Mouse (Mus musculus) embryonic facial prominence, embryonic 15.5 days (tissue): Measurements from ENCODE around the gene Hook2. TPM values are rescaled to one million over a fixed set of nuclear protein-coding genes. Genes with fewer than 3 reads are reported as not detected.
A peak's percentile ranks its signal among the peaks of the same experiment; 100 is the strongest.

Source experiments
- ATAC-seq: fragments of 200-750 bp; cut with Nextera tagmentation; 2 replicates; pipeline ENCODE4 v1.8.0; 2017; ENCODE audit warnings: low read depth, moderate TSS enrichment; ENCODE audit not compliant: insufficient number of reproducible peaks, low FRiP score, low TSS enrichment
- H3K27ac ChIP-seq: fragments of 300-500 bp; sonication (generic); replicated peaks from 2 replicates; pipeline ENCODE4 v1.5.1; 2015; ENCODE audit warnings: mild to moderate bottlenecking, inconsistent platforms
- H3K27me3 ChIP-seq: fragments of 300-500 bp; sonication (generic); 2 replicates; pipeline ENCODE4 v1.6.1; 2015; ENCODE audit warnings: inconsistent platforms
- H3K36me3 ChIP-seq: fragments of 300-500 bp; sonication (generic); 2 replicates; pipeline ENCODE4 v1.6.1; 2015; ENCODE audit warnings: mild to moderate bottlenecking, inconsistent platforms
- H3K4me1 ChIP-seq: fragments of 300-500 bp; sonication (generic); 2 replicates; pipeline ENCODE4 v1.6.1; 2015; ENCODE audit warnings: inconsistent platforms
- H3K4me2 ChIP-seq: fragments of 300-500 bp; sonication (generic); replicated peaks from 2 replicates; pipeline ENCODE4 v1.6.1; 2015; ENCODE audit warnings: mild to moderate bottlenecking, inconsistent platforms
- H3K4me3 ChIP-seq: fragments of 300-500 bp; sonication (generic); replicated peaks from 2 replicates; pipeline ENCODE4 v1.5.1; 2015; ENCODE audit warnings: mild to moderate bottlenecking, inconsistent platforms
- H3K9ac ChIP-seq: fragments of 300-500 bp; sonication (generic); 2 replicates; pipeline ENCODE4 v1.6.1; 2015; ENCODE audit warnings: inconsistent platforms
- H3K9me3 ChIP-seq: fragments of 300-500 bp; sonication (generic); replicated peaks from 2 replicates; pipeline ENCODE4 v1.6.1; 2016; ENCODE audit warnings: inconsistent platforms
- WGBS: fragments of 180-500 bp; shearing (Covaris S2); methylation state at CpG from one replicate; pipeline ENCODE4 v1.1.7; 2015; 5-methylcytosine and 5-hydroxymethylcytosine counted together
- polyA plus RNA-seq: library from polyadenylated mRNA; unstranded; fragments of >200 nt; fragmentation: Nextera tagmentation; extraction: Ambion mirVana; gene quantifications from 2 replicates; pipeline ENCODE4 v1.2.1, GENCODE M21; 2015

Hook2 gene
- polyA plus RNA-seq, 1 experiment from 2014 or later = 30.6 TPM

DNA sequence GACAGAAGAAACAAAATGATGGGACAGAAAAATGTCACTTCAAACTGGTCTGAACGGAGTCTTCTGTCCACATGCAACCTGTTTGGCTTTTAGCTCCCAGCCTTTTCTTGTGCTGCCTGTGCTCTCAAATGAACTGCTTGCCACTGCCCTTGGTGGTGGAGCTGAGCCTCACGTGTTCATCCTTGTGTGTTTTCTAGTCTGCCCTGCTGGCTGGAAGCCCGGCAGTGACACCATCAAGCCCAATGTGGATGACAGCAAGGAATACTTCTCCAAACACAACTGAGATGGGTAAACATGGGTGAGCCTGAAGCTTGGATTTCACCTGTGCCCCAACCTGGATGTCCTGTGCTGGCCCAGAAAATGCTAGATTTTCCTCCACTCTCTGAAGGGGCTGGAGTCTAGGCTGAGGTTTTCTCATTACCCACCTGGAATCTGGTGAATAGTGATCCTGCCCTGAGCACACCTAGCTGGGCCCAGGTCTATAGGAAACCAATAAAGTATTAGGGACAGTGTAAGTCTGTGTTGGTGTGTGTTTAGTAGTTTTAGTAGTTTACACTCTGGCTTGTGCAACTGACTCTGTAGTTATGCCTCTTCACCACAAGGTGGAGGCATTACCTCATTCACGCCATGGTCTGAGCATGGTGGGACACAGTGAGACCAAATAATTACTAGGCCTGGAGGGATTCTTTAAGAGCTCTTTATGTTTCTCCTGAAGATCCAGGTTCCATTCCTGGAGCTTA, 16.4 kb upstream of the Hook2 start:
- Histone ChIP-seq H3K27ac (no peak overlapping the region), H3K9me3 (no peaks in the 10 kb centered on the region), H3K4me1 (peaks cover 59% of the 10 kb centered on the region), H3K27me3 (peaks cover 9% of the 10 kb centered on the region), H3K36me3 (peaks cover 39% of the 10 kb centered on the region), H3K4me3 (no peak overlapping the region), H3K9ac (no peak overlapping the region), H3K4me2 (no peak overlapping the region)
- WGBS = 58% methylated on average over 4 of the region's 4 CpGs
- no peak for ATAC-seq

DNA sequence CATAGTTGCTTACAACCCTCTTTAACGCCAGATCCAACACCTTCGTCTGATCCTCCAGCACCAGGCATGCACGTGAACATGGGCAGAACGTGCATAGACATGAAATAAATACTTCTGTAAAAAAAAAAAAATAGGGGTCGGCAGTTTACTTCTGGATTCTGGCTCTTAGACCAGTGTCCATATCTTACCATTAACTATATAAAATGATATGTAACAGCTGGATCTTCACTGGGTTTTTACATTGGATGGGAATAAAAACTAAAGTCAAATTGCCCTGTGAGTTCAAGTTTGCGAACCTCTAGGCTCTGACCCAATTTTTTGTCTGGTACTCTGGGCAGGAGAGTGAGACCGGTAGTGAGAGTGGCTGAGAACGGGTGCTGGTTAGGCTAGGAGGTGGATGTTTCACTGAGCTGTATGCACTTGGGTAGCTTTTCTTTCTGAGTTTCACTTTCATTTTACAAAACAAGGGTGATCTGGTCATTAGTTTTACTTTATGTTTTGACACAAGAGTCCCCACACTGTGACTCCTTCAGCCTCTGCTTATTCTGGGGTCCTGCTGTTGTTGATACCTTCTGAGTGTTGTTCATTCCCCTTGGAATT, 15.8 kb upstream of the Hook2 start:
- no peak overlapping the region for H3K9ac ChIP-seq
- ATAC-seq = no peak
- H3K9me3 ChIP-seq = no peaks in the 10 kb centered on the region
- peak overlapping the region; percentile 48; the same call in 1 of the 2 replicates for H3K27ac ChIP-seq
- H3K27me3 ChIP-seq = peaks cover 9% of the 10 kb centered on the region
- H3K4me1 ChIP-seq = peaks cover 66% of the 10 kb centered on the region
- 64% methylated on average over 8 of the region's 8 CpGs for WGBS
- no peak overlapping the region for H3K4me2 ChIP-seq
- H3K4me3 ChIP-seq = no peak overlapping the region
- H3K36me3 ChIP-seq = peaks cover 39% of the 10 kb centered on the region

DNA sequence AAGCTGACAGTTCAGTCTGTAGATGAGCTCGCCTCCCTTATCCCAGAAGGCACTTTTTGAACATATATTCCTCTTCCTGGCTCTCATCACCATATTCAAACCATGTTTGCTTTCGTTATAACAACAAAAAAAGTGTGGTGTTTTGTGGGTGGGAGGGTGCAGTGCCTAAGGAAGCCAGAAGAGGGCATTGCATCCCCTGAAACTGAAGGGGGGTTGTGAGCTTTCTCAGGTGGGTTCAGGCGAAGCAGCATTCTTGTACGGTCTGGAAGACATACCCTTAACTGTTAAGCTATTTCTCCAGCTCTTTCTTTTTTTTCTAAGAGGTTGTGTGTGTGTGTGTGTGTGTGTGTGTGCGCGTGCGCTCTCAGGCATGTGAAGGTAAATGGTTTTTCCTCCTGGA, 15.0 kb upstream of the Hook2 start:
- Histone ChIP-seq H3K4me1 (peaks cover 72% of the 10 kb centered on the region), H3K36me3 (peaks cover 39% of the 10 kb centered on the region), H3K4me2 (peak overlapping the region; percentile 99), H3K27me3 (peaks cover 9% of the 10 kb centered on the region), H3K4me3 (peak overlapping the region; percentile 67; the same call in 1 of the 2 replicates), H3K9me3 (no peaks in the 10 kb centered on the region), H3K9ac (no peak overlapping the region), H3K27ac (peak overlapping the region; percentile 87)
- no peak for ATAC-seq
- WGBS = 27% methylated on average over 7 of the region's 7 CpGs

DNA sequence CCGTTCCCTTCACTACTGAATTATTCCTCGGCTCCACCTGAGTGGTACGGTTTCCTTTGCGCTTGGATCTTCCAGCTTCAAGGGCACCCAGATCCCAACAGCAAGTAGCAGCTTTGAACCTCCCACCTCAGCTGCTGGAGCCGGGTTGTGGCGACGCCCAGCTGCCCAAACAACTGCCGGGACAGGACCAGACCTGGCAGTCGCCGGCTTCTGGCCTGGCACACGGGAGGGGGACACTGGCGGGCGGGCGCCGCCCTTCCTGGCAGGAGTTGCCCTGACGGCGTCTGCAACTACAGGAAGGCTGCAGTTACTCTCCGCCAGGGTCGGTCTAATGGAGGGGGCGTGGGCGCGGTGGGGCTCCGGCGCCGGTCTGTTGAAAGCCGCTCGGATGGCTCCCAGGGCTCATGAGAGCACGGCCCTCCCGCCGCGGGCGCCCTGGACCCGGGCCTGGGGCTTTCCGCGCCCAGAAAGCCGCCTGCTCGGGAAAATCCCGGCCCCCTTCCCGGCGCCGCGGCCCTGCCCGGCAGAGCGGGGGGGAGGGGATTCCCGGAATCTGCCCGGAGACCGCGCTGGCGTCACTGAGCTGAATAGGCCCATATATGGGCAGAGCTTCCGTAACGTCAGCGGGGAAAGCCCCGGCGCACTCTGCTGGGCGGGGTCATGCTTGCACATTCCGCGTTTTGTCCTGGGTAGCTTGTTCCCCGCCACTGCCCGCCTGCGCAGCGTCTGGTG, 14.2 kb upstream of the Hook2 start:
- Histone ChIP-seq H3K9me3 (no peaks in the 10 kb centered on the region), H3K4me3 (peak overlapping the region; percentile 67), H3K4me2 (peak overlapping the region; percentile 99), H3K27me3 (peaks cover 9% of the 10 kb centered on the region), H3K27ac (peak overlapping the region; percentile 87), H3K4me1 (peaks cover 72% of the 10 kb centered on the region), H3K9ac (peak overlapping the region; percentile 42), H3K36me3 (peaks cover 34% of the 10 kb centered on the region)
- peak; percentile 81 for ATAC-seq
- under 1% methylated on average over 59 of the region's 61 CpGs for WGBS

DNA sequence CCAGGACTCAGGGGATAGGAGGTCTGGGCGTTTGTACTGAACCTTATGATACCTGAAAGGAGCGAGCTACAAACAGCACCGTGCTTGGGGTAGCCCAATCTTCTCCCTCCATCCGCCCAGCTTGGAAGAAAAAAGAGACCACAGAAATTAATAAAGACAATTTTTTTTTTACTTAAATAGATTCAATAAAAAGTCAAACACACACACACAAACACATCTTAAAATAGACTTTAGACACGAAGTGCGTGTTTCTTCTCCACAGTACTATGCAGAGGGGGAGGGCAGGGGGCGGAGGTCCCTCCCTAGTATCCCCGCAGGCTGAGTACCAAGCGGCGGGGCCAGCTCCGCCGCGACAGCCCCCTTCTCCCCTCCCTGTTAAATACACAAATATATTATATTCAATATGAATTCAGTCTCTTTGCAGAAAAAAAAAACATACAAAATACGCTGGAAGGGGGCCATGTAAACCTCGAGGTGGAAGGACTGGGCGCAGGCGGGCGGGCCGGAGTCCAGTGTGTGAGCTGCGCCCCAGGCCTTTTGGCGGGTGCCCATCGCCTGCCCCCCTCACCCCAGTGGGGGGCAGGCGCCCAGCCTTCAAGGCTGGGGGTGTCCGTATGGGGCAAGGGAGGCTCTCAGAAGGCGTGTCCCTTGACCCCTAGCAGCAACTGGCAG, 13.5 kb upstream of the Hook2 start:
- Histone ChIP-seq H3K4me2 (peak overlapping the region; percentile 99), H3K27me3 (peaks cover 9% of the 10 kb centered on the region), H3K9me3 (no peaks in the 10 kb centered on the region), H3K4me1 (peaks cover 77% of the 10 kb centered on the region), H3K36me3 (peaks cover 27% of the 10 kb centered on the region), H3K9ac (peak overlapping the region; percentile 42), H3K27ac (peak overlapping the region; percentile 87), H3K4me3 (peak overlapping the region; percentile 67)
- WGBS = under 1% methylated on average over 25 of the region's 25 CpGs
- no peak for ATAC-seq

DNA sequence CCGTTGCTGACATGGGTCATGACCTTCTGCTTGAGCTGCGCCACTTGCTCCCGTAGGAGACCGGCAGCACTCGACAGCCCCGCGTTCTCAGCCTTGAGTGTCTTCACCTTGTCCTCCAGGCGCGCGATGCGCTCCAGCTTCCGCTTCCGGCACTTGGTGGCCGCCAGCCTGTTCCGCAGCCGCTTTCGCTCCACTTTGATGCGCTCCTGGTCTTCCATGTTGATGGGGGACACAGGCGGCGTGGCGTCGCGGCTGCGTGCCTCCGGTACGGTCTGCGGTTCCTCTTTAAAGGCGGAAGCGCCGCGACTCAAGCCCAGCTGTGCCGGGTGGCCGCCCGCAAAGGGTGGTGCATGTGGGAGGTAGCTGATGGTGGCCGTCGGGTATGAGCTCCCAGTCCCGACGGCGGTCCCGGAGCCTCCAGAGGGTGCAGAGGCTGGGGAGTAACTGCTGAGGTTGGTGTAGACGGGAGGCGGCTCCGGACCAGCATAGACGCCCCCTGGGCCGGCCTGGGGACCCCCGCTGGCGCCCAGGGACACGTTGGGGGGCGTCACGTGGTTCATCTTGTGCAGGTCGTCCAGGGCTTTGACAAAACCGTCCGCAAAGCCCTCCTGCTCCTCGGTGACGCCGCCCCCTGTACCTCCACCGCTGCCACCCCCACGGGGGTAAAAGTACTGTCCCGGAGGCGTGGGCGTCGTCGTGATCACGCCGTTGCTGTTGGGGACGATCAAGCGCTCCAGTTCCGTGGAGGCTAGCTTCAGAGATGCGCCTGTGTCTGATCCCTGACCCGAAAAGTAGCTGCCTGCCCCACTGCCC, 12.8 kb upstream of the Hook2 start:
- Histone ChIP-seq H3K9me3 (no peaks in the 10 kb centered on the region), H3K9ac (peak overlapping the region; percentile 62), H3K4me2 (peak overlapping the region; percentile 99), H3K27me3 (peaks cover 9% of the 10 kb centered on the region), H3K27ac (peak overlapping the region; percentile 91), H3K36me3 (peaks cover 20% of the 10 kb centered on the region), H3K4me3 (peak overlapping the region; percentile 67), H3K4me1 (peaks cover 84% of the 10 kb centered on the region)
- no peak for ATAC-seq
- WGBS = under 1% methylated on average over 70 of the region's 70 CpGs

DNA sequence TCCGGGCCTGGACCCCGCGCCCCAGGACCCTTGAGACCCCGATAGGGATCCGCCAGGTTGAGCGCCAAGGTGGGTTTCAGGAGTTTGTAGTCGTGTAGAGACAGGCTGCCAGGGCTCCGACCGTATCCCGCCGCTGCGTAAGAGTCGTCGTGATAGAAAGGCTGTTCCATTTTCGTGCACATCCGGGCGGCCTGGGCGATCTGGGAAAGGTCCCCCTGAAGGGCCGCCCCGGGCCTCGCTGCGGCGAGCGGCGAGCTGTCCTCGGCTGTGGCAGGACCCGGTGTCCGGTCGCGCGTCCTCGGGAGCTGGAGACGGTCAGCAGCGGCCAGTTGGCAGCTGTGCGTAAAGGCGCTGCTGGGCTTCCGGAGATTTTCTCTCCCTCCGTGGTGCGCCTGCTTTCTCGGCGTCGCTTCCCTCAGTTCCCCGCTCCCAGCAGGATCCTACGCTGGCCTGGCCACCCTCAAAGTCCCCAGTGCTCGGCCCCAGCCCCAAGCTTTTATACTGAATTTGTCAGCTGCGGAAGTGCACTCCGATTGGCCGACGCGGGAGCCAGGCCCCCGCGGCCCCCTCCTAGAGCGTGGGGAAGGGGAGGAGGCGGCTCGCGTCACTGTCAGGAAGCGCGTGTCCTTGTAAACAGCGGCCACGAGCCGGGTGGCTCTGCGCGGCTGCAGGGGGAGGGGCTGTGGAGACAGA, 12.0 kb upstream of the Hook2 start, which contains the start of gene Junb:
Gene Junb, minus strand, starts transcription at position 471 of the 693 bp plus-strand sequence.
- H3K4me3 ChIP-seq = peak within 1 kb of the TSS; percentile 67
- H3K4me1 ChIP-seq = peaks cover 87% of the 10 kb centered on the region
- peak within 1 kb of the TSS; percentile 62 for H3K9ac ChIP-seq
- peak within 1 kb of the TSS; percentile 99 for H3K4me2 ChIP-seq
- WGBS = under 1% methylated on average over 63 of the region's 63 CpGs
- ATAC-seq = peak; percentile 66
- peaks cover 14% of the 10 kb centered on the region for H3K36me3 ChIP-seq
- no peaks in the 10 kb centered on the region for H3K9me3 ChIP-seq
- H3K27me3 ChIP-seq = peaks cover 9% of the 10 kb centered on the region
- peak within 1 kb of the TSS; percentile 91 for H3K27ac ChIP-seq

DNA sequence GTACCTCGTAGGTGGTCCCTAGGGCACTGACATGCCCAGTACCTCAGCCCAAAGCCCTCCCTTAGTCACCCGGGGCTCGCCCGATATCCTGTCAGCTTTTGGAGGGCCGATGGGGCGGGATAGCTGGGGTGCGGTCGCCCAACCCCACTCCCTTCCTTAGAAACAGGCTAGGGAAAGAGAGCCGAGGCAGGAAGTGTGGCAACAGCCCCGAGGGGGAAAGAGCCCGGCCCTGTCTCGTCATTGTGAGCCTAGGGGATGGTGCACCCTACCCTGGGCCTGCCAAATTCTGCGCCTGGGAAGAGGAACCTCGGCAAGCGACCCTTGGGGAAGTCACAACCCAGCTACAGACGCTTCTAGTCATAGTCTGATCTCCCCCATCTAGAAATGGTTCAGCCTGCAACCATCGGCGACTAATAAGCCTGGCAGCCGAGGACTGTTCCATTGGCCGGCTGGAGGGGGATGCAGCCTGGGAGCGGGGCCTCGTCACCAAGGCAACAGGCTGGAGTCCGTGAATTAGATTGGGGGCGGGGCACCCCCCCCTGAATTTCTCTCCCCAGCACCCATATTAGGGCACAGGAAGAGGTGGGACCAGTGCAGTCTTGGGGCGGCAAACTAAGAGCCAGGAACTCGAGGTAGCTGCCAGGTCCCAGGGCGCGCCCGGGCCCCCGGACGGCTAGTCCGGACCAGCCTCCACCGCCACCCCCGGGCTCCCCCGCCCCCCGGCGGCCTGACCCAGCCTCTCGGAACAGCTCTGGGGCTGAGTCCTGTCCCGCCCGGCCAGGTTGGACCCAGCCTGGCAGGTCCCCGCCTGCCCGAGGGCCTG, 10.6 kb upstream of the Hook2 start:
- Histone ChIP-seq H3K4me3 (peak overlapping the region; percentile 67), H3K27ac (peak overlapping the region; percentile 80), H3K4me1 (peaks cover 93% of the 10 kb centered on the region), H3K9me3 (no peaks in the 10 kb centered on the region), H3K4me2 (peak overlapping the region; percentile 99), H3K27me3 (peaks cover 9% of the 10 kb centered on the region), H3K9ac (peak overlapping the region; percentile 22; the same call in 1 of the 2 replicates), H3K36me3 (no peaks in the 10 kb centered on the region)
- WGBS = 3% methylated on average over 37 of the region's 42 CpGs
- peak; percentile 12 for ATAC-seq

DNA sequence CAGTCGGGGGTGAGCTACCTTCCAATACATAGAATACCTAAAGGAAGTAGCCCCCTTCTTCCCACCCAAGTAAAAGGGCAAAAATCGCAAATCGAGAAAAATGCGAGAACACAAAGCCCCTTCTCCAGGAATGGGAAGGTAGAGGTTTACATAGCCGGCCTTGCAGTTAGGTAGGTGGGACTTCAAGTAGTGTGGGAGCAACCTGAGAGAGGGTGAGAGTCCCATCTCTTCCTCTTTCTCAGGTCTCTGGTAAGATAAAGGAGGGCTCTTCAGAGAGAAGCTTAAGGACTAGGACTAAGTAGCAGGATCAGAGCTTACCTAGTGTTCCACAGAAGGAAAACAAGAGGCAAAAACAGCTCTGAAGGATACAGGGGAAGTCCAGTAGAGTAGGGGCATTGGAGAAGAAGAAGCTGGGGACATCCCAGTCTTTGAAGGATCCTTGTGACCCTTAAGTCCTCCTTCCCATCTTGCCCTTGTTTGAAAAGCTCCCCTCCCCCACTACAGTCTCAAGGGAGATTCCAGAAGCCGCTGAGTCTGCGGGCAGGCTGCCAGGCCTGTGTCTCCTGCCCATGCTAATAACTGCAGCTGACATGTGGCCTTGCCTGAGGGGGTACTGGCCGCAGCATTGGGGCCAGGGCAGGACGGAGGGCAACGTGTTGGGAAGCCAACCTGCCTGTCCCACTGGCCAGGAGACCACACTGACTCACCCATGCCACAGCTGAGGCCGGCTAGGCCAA, 9.6 kb upstream of the Hook2 start:
- H3K9me3 ChIP-seq = no peaks in the 10 kb centered on the region
- H3K36me3 ChIP-seq = no peaks in the 10 kb centered on the region
- H3K4me3 ChIP-seq = peak overlapping the region; percentile 67
- H3K9ac ChIP-seq = no peak overlapping the region
- peaks cover 11% of the 10 kb centered on the region for H3K27me3 ChIP-seq
- peaks cover 93% of the 10 kb centered on the region for H3K4me1 ChIP-seq
- peak overlapping the region; percentile 99 for H3K4me2 ChIP-seq
- peak overlapping the region; percentile 80 for H3K27ac ChIP-seq
- ATAC-seq = no peak
- WGBS = 21% methylated on average over 11 of the region's 11 CpGs
